Mouse (Mus musculus) cerebellum, postnatal 25 days (tissue): ENCODE measurements around the gene Ap4b1.
"Not testable (repeated sequence)": the region's sequence is repeated elsewhere in the genome, so short reads cannot be mapped to it uniquely, and the experiment has no call there.

Experiments
- DNase-seq, 2 experiments: peaks; one replicate each; pipeline ENCODE4 v3.0.0; 2021; ENCODE audit warnings: mixed read lengths in 2 of 2

The Ap4b1 gene

DNA sequence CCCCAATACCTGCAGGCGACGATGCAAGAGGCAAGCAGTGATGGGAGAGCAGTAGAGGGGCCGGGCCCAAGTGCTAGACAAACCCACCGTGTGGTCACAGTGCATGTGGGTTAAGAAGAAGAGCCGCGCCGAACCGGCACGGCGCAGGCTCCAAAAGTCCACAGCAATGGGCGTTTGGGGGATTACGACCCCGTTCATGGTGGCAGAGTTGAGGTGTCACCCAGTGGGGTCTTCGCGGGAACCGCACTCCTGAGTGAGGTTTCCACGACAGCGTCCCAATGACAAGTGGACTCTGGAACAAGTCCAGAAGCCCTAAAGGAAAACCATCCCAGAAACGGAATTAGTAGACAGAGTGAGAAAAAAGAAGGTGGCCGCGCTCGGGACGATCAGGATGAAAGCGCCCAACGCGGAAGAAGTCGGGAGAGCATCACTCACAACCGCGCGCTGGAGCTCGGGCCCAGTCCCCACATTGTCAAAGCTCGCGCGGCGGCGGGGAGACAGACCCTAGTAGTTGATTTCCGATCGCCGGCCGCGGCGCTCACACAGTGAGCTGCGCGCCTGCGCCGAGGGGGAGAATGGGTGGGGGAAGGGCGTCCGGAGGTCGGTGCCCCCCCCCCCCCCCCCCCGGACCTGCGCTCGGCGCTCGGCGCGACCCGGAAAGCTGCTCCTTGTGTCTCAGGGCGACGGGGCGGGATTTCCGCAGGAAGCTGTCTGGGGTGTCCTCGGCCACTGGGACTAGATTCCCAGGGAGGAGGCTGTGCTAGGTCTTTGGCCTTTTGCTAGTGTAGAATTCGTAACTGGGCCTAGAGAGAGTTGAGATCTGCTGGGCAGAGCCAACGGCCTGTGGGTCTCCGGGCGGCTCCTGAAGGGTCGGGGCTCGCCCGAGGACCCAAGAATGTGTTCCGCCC, at the start of gene Ap4b1, which contains the start of the genes Dclre1b and Gm43064:
Gene Ap4b1, plus strand, starts transcription at position 630 of the 908 bp plus-strand sequence.
Gene Dclre1b, minus strand, starts transcription at position 554 of the 908 bp plus-strand sequence.
Gene Gm43064, plus strand, starts transcription at position 683 of the 908 bp plus-strand sequence.
- DNase-seq = peak; percentile 89 to 96

GRCm38 (mm10) chr3:103766789-103767188, 42.5 kb upstream of the Ap4b1 start:
- no peak for DNase-seq

GRCm38 (mm10) chr3:103771531-103772130, 37.7 kb upstream of the Ap4b1 start:
- peak; percentile 86 to 88 for DNase-seq

DNA sequence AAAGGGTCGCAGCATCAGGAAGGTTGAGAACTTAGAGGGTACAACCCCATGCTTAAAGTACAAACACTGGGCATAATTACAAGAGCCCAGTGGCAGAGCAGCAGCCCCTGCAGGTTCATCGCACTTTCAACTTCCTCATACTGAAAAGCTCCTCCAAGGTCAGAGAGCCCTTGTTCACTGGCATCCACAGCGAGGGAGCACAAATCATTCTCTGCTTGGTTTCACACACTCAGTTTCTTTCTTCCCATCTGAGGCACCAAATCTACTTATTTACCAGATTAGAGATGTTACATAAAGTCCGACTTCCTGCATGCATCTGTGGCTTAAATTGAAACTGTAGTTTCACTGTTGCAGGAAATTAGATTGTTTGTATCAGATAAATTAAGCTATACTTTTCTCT, 36.5 kb upstream of the Ap4b1 start:
- DNase-seq = no peak

GRCm38 (mm10) chr3:103773508-103773907, 35.8 kb upstream of the Ap4b1 start:
- no peak for DNase-seq

DNA sequence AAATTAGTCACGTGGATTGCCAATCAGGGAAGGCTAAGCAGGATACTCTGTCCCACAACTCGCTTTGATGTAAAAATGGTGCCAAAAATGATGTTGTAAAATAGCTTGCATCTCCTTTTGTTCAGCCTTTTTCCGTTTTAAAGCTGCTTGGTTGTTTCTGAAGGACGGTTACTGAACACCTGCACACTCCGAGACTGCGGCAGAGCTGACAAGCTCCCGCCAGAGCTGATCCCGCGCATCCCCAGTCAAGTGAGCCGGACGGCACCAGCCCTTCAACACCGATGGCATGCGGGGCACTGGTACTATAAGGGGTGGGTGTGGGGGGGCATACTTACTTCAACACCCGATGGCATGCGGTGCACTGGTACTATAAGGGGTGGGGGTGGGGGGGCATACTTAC, 35.3 kb upstream of the Ap4b1 start:
- no peak for DNase-seq

GRCm38 (mm10) chr3:103777940-103778339, 31.4 kb upstream of the Ap4b1 start:
- peak; percentile 76 to 79 for DNase-seq

DNA sequence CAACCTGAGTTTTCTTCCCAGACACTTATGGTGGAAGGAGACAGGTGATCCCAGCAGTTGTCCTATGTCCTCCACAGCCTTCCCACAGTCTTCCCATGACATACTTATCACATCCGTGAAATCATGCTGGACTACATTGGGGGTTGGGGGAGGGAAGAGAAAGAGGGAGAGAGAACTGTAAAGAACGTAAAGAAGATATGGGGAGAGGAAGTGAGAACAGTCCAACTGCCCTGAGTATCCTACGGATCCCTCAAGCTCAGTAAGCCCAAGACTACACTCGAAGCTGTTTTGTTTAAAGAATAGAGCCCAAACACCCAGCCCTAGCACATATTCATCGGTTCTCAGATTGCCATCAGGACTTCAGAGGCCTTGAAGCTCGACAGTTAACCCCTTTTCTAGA, 30.7 kb upstream of the Ap4b1 start:
- DNase-seq = no peak

DNA sequence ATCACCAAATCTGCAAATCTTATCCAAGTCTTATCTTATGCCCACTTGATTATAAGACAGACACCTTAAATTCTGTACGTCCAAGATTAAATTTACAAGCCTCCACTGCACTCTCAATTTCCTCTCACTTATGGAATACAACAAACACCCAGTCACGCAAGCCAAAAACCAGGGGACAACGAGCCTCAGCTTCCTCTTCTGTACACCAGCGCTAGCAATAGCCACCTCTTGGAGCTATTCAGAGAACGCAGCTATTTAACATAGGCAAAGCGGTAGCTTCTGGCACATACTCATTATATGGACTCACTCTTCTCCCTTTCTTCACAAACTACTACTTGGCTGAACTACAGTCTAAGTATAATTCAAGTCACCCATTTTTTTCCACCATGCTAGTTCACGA, 30.1 kb upstream of the Ap4b1 start:
- no peak for DNase-seq

DNA sequence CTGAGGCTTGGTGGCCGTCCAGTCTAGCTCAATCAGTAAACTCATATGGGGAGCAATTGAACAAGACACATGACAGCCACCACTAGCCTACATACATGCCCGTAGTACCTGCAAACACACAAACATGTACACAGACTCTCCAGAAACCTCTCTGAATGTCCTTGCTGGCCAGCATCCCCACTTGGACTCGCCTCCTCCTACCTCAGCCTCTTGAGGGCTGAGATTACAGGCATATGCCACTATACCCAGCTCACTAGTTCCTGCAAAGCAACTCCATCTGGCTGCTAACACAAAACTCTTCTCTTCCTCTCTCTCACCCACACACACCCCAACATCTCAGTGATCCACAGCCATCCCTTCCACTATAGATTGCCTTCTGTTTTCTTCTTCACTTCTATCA, 29.0 kb upstream of the Ap4b1 start:
- peak; percentile 49 to 53 for DNase-seq

- no peak for DNase-seq
These were observed 28.5 kb upstream of the Ap4b1 start for GRCm38 (mm10) chr3:103780777-103781176.

GRCm38 (mm10) chr3:103782844-103783609, 26.3 kb upstream of the Ap4b1 start:
- DNase-seq = no peak

GRCm38 (mm10) chr3:103787225-103787624, 22.1 kb upstream of the Ap4b1 start:
- DNase-seq = no peak

GRCm38 (mm10) chr3:103789096-103789495, 20.2 kb upstream of the Ap4b1 start:
- no peak for DNase-seq

- peak; percentile 37 to 45 for DNase-seq
These were observed 19.4 kb upstream of the Ap4b1 start for GRCm38 (mm10) chr3:103789891-103790345.

GRCm38 (mm10) chr3:103790346-103791145, 18.8 kb upstream of the Ap4b1 start:
- no peak for DNase-seq

GRCm38 (mm10) chr3:103791230-103792110, 17.9 kb upstream of the Ap4b1 start, which contains the start of gene Hipk1:
Gene Hipk1 (minus strand): TSS chr3:103791563.
- peak; percentile 97 for DNase-seq

- not testable (repeated sequence) for DNase-seq
These were observed 17.3 kb upstream of the Ap4b1 start for GRCm38 (mm10) chr3:103792111-103792406.

DNA sequence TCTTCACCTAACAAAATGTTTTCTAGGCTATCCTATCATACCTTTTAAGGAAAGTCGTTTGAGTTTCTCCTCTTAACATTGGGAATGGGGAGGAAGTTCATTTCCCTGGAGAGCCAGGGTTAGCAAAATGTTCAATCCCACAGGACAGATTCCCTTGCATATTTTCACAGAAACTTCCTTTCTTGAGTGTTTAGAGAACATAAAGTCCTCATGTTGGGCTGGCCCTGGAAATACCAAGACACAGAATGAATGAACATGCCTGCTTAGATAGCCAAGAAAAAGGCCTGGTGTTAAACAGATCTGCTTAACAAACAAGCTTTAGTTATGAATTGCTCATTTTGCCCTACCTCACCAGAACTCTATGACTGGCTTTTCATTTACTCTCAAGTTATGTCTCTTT, 16.8 kb upstream of the Ap4b1 start:
- DNase-seq = no peak

- no peak for DNase-seq
These were observed 12.9 kb upstream of the Ap4b1 start for GRCm38 (mm10) chr3:103796389-103796788.

DNA sequence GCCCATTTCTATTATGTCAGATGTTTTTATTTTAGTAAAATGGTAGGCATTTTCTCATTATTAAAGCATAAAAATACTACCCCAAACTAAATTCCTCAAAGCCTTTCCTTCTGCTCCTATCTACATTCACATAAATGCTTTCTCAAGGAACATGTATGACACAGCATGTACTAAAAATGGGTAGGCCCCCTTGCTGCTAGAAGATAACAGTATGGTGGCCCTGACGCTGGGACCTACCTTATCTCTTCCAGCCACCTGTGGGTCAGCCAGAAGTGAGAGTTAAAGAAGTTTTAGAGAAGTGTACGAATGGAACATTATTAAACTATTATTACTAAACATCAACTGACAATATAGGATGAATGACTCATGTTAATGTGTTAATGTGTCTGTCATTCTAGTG, 9.8 kb upstream of the Ap4b1 start:
- DNase-seq = no peak
